Mouse (Mus musculus) G1E (cell line): ENCODE data around the gene Myo19. TPM values are rescaled to one million over a fixed set of nuclear protein-coding genes. Genes with fewer than 3 reads are reported as not detected.

ENCODE experiments used
- ATAC-seq: 2 replicates; pipeline ENCODE4 v1.8.0; 2016; ENCODE audit warnings: mild to moderate bottlenecking; ENCODE audit not compliant: insufficient number of reproducible peaks, poor library complexity, low FRiP score, severe bottlenecking; ENCODE audit errors: extremely low read depth
- DNase-seq: peaks from one replicate; pipeline ENCODE4 v3.0.0; 2012; ENCODE audit warnings: low spot score
- H3K27me3 ChIP-seq: 2 replicates; pipeline ENCODE4 v1.6.1; 2012; ENCODE audit warnings: mild to moderate bottlenecking, low read length, inconsistent platforms; ENCODE audit not compliant: insufficient read depth
- H3K36me3 ChIP-seq: replicated peaks from 2 replicates; pipeline ENCODE3; 2012; ENCODE audit warnings: mild to moderate bottlenecking, inconsistent platforms
- H3K4me1 ChIP-seq: 2 replicates; pipeline ENCODE4 v1.6.1; 2012; ENCODE audit warnings: low read depth, low read length, inconsistent platforms, mixed read lengths; ENCODE audit not compliant: insufficient read depth
- H3K4me3 ChIP-seq: 2 replicates; pipeline ENCODE4 v1.5.1; 2012; ENCODE audit warnings: low read depth, mild to moderate bottlenecking, inconsistent platforms, low read length, moderate library complexity, mixed read lengths
- H3K9me3 ChIP-seq: replicated peaks from 2 replicates; pipeline ENCODE4 v1.6.1; 2012; ENCODE audit warnings: inconsistent platforms
- CTCF ChIP-seq: IDR thresholded peaks from 2 replicates; pipeline ENCODE4 v1.5.1; 2012; ENCODE audit warnings: low read depth, low read length, inconsistent platforms, mixed read lengths
- GATA1 ChIP-seq: IDR thresholded peaks from 2 replicates; pipeline ENCODE4 v1.6.1; 2012; ENCODE audit warnings: borderline replicate concordance, low read length, inconsistent platforms, mixed read lengths
- GATA2 ChIP-seq: IDR thresholded peaks from 2 replicates; pipeline ENCODE4 v1.6.1; 2012; ENCODE audit warnings: low read depth, low read length, inconsistent platforms, borderline replicate concordance
- POLR2AphosphoS5 ChIP-seq: IDR thresholded peaks from 2 replicates; pipeline ENCODE4 v1.6.1; 2012; ENCODE audit warnings: low read depth, low read length, inconsistent platforms; ENCODE audit not compliant: insufficient replicate concordance
- TAL1 ChIP-seq: conservative IDR thresholded peaks from 2 replicates; pipeline ENCODE4 v1.6.1; 2012; ENCODE audit warnings: low read depth, low read length, inconsistent platforms, mixed read lengths
- polyA plus RNA-seq: library from polyadenylated mRNA; stranded (reverse); fragments of >175 nt; gene quantifications from 2 replicates; pipeline ENCODE4 v1.2.3, GENCODE M21; 2012
- total RNA-seq, 2 experiments: library from RNA; stranded (forward) in 1 of 2; stranded (reverse) in 1 of 2; fragments of 200-1000 nt in 1 of 2; fragments of >200 nt in 1 of 2; fragmentation: Nextera tagmentation in 1 of 2; gene quantifications; 2 replicates each; pipeline ENCODE4 v1.2.3; 2014 to 2017

Gene Myo19
- total and polyA plus RNA-seq, 3 experiments, result 5.2 to 15.5 (median 8.9) TPM

DNA sequence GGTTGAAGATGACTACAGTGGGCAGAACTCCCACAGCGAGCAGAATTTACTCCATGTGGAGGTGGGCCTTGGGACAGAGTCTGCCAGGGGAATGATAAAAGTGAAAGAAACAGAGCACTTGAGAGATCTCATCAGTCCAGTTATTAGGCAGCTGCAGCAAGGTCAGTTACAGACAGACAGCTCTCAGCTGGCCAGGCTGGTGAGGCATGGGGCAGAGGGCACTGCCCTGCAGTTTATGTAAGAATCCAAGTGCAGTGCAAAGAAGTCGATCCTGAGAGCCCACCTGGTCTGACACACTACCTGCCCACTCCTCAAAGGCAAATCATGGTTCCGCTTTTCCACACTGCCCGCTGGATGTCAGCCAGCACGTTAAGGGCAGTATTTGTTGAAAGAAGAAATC is 6.3 kb downstream of the Myo19 start:
- Histone ChIP-seq H3K36me3 (peaks cover 90% of the 10 kb centered on the region), H3K9me3 (no peaks in the 10 kb centered on the region), H3K27me3 (no peaks in the 10 kb centered on the region), H3K4me3 (no peak overlapping the region), H3K4me1 (peaks cover 14% of the 10 kb centered on the region)
- ATAC-seq (no peak), DNase-seq (no peak)
- TF ChIP-seq GATA1 (no peak), GATA2 (no peak), POLR2AphosphoS5 (no peak), CTCF (no peak), TAL1 (no peak)

- ATAC-seq, result no peak
- H3K4me1 ChIP-seq, result peaks cover 7% of the 10 kb centered on the region; the same call in 1 of the 2 replicates
- no peak overlapping the region for H3K4me3 ChIP-seq
- no peaks in the 10 kb centered on the region for H3K27me3 ChIP-seq
- no peak for DNase-seq
- no peaks in the 10 kb centered on the region for H3K9me3 ChIP-seq
- H3K36me3 ChIP-seq, result peaks cover 90% of the 10 kb centered on the region
- TF ChIP-seq POLR2AphosphoS5 (no peak), TAL1 (no peak), GATA2 (no peak), CTCF (no peak), GATA1 (no peak)
Observed at GRCm38 (mm10) chr11:84886767-84887511, 7.0 kb downstream of the Myo19 start.

GRCm38 (mm10) chr11:84888025-84888424 is 8.1 kb downstream of the Myo19 start:
- DNase-seq, result no peak
- no peak for TF ChIP-seq TAL1
- TF ChIP-seq POLR2AphosphoS5, result no peak
- no peak for TF ChIP-seq CTCF
- TF ChIP-seq GATA1, result no peak
- no peak for TF ChIP-seq GATA2
- Histone ChIP-seq H3K36me3 (peaks cover 91% of the 10 kb centered on the region), H3K4me1 (no peaks in the 10 kb centered on the region), H3K9me3 (no peaks in the 10 kb centered on the region), H3K27me3 (no peaks in the 10 kb centered on the region), H3K4me3 (no peak overlapping the region)
- ATAC-seq, result no peak

DNA sequence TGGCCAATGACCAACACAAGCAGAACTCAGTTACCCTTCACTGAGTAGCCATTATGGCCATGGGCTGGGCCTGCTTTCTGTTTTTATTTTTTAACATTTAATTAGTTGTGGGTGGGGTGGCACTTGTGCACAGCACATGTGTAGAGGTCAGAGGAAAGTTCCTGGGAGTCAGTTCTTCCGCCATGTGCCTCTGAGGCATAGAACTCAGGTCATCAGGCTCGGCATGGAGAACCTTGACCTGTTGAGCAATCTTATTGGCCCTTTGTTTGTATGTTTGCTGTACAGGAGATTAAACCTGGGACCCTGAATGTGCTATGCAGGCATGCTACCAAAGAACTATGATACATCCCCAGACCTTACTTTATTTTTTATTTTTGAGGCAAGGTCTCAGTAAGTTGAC is 9.5 kb downstream of the Myo19 start:
- H3K4me1 ChIP-seq, result no peaks in the 10 kb centered on the region
- H3K27me3 ChIP-seq, result no peaks in the 10 kb centered on the region
- ATAC-seq, result no peak
- H3K9me3 ChIP-seq, result no peaks in the 10 kb centered on the region
- TF ChIP-seq GATA2, result no peak
- TF ChIP-seq POLR2AphosphoS5, result no peak
- no peak for TF ChIP-seq CTCF
- no peak for TF ChIP-seq TAL1
- no peak for TF ChIP-seq GATA1
- H3K4me3 ChIP-seq, result no peak overlapping the region
- H3K36me3 ChIP-seq, result peaks cover 88% of the 10 kb centered on the region
- DNase-seq, result no peak

GRCm38 (mm10) chr11:84891705-84892104 is 11.8 kb downstream of the Myo19 start:
- Histone ChIP-seq H3K4me1 (no peaks in the 10 kb centered on the region), H3K4me3 (no peak overlapping the region), H3K27me3 (no peaks in the 10 kb centered on the region), H3K9me3 (no peaks in the 10 kb centered on the region), H3K36me3 (peaks cover 88% of the 10 kb centered on the region)
- TF ChIP-seq GATA2, result no peak
- DNase-seq (no peak), ATAC-seq (no peak)

DNA sequence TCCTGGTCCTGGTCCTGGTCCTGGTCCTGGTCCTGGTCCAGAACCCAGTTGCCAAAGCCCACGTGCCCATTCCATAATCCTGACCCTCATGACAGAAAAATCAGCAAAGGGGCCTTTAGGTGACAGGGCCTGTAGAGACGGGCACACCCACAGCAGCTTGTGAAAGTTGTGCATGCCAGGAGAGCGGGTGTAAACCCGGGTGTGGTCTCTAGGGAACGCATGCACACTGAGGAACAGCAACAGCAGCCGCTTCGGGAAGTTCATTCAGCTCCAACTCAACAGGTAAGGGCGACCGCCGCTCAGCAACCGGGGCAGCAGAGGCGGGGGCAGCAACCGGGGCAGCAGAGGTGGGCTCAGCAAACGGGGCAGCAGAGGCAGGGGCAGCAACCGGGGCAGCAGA is 13.2 kb downstream of the Myo19 start:
- TF ChIP-seq GATA2, result no peak
- no peak for TF ChIP-seq POLR2AphosphoS5
- TF ChIP-seq GATA1, result no peak
- no peak for TF ChIP-seq TAL1
- TF ChIP-seq CTCF, result no peak
- Histone ChIP-seq H3K9me3 (no peaks in the 10 kb centered on the region), H3K27me3 (no peaks in the 10 kb centered on the region), H3K36me3 (peaks cover 89% of the 10 kb centered on the region), H3K4me3 (no peak overlapping the region), H3K4me1 (no peaks in the 10 kb centered on the region)
- no peak for DNase-seq
- no peak for ATAC-seq
